Mouse (Mus musculus) embryonic facial prominence, embryonic 11.5 days (tissue): ENCODE results near the gene Meis2. TPM values are rescaled to one million over a fixed set of nuclear protein-coding genes. Genes with fewer than 3 reads are reported as not detected.

Source experiments
- ATAC-seq: fragments of 200-750 bp; cut with Nextera tagmentation; replicated peaks from 2 replicates; pipeline ENCODE4 v1.8.0; 2017; ENCODE audit warnings: low read depth; ENCODE audit not compliant: insufficient number of reproducible peaks, low FRiP score, low TSS enrichment
- DNase-seq: peaks from one replicate; pipeline ENCODE4 v3.0.0-alpha.2; 2015; ENCODE audit warnings: low spot score
- H3K27ac ChIP-seq: fragments of 300-500 bp; sonication (generic); replicated peaks from 2 replicates; pipeline ENCODE4 v1.5.1; 2014; ENCODE audit warnings: mild to moderate bottlenecking, low read depth, low read length, control low read depth
- H3K27me3 ChIP-seq: fragments of 300-500 bp; sonication (generic); 2 replicates; pipeline ENCODE4 v1.6.1; 2014; ENCODE audit warnings: mild to moderate bottlenecking, low read length, moderate library complexity, mixed read lengths; ENCODE audit not compliant: control insufficient read depth, insufficient read depth
- H3K36me3 ChIP-seq: fragments of 300-500 bp; sonication (generic); replicated peaks from 2 replicates; pipeline ENCODE4 v1.6.1; 2014; ENCODE audit warnings: low read depth, mild to moderate bottlenecking, low read length, moderate library complexity, mixed read lengths; ENCODE audit not compliant: control insufficient read depth, insufficient read depth
- H3K4me1 ChIP-seq: fragments of 300-500 bp; sonication (generic); 2 replicates; pipeline ENCODE4 v1.6.1; 2014; ENCODE audit warnings: low read length, mixed read lengths; ENCODE audit not compliant: control insufficient read depth, insufficient read depth
- H3K4me2 ChIP-seq: fragments of 300-500 bp; sonication (generic); 2 replicates; pipeline ENCODE4 v1.6.1; 2014; ENCODE audit warnings: low read depth, mild to moderate bottlenecking, control low read depth, low read length, moderate library complexity
- H3K4me3 ChIP-seq: fragments of 300-500 bp; sonication (generic); 2 replicates; pipeline ENCODE4 v1.5.1; 2014; ENCODE audit warnings: low read depth, low read length, control low read depth
- H3K9ac ChIP-seq: fragments of 300-500 bp; sonication (generic); replicated peaks from 2 replicates; pipeline ENCODE4 v1.6.1; 2014; ENCODE audit warnings: mild to moderate bottlenecking, control low read depth, low read length
- H3K9me3 ChIP-seq: fragments of 300-500 bp; sonication (generic); replicated peaks from 2 replicates; pipeline ENCODE4 v1.6.1; 2016; ENCODE audit warnings: mild to moderate bottlenecking, low read length, inconsistent platforms, mixed read lengths; ENCODE audit not compliant: control insufficient read depth
- WGBS: fragments of 180-500 bp; shearing (Covaris S2); extraction: QIAGEN DNeasy Blood & Tissue Kit; methylation state at CpG from one replicate; pipeline ENCODE4 v1.1.7; 2014; 5-methylcytosine and 5-hydroxymethylcytosine counted together
- polyA plus RNA-seq: library from polyadenylated mRNA; unstranded; fragments of >200 nt; fragmentation: Nextera tagmentation; extraction: Ambion mirVana; gene quantifications from 2 replicates; pipeline ENCODE4 v1.2.1, GENCODE M21; 2014

The Meis2 gene
- polyA plus RNA-seq, 1 experiment from 2014 or later = 65.3 TPM

- Histone ChIP-seq H3K27ac (no peak overlapping the region), H3K9ac (no peak overlapping the region), H3K4me2 (no peak overlapping the region), H3K9me3 (no peaks in the 10 kb centered on the region), H3K4me1 (no peaks in the 10 kb centered on the region), H3K4me3 (no peak overlapping the region), H3K27me3 (no peaks in the 10 kb centered on the region), H3K36me3 (no peaks in the 10 kb centered on the region)
- ATAC-seq = no peak
- no peak for DNase-seq
Measured at GRCm38 (mm10) chr2:116076752-116077480, 11.3 kb upstream of the Meis2 start.

- peak; percentile 85 for ATAC-seq
- 0% methylated on average over 23 of the region's 23 CpGs for WGBS
- Histone ChIP-seq H3K27ac (no peak overlapping the region), H3K4me1 (no peaks in the 10 kb centered on the region), H3K27me3 (no peaks in the 10 kb centered on the region), H3K4me2 (peak overlapping the region; percentile 60), H3K9ac (peak overlapping the region; percentile 50), H3K36me3 (no peaks in the 10 kb centered on the region), H3K9me3 (no peaks in the 10 kb centered on the region), H3K4me3 (peak overlapping the region; percentile 19)
- DNase-seq = peak; percentile 90
Measured at GRCm38 (mm10) chr2:116075902-116076301, 10.3 kb upstream of the Meis2 start.

DNA sequence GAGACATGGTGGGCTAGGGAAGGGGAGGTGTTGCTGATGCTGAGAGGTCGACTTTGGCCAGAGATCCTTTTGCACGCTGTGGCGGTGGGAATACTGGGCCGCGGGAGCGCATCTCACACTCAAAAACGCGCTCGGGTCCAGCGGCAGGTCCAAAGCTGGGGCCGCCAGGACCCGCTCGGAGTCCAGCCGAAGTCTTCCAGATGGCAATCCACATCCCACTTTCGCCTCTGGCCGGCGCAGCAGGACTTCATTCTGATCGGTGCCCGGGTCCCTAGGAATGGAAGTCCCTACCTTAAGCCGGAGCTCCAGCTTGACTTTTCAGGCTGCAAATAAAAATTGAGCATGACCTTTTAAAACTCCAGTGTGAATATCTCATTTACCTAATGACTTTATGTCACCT lies 9.8 kb upstream of the Meis2 start:
- ATAC-seq (0 out of 2 replicates have a peak, but pooled peaks have one; percentile 48), DNase-seq (peak; percentile 49)
- H3K4me1 ChIP-seq = no peaks in the 10 kb centered on the region
- 0% methylated on average over 20 of the region's 20 CpGs for WGBS
- H3K27me3 ChIP-seq = no peaks in the 10 kb centered on the region
- H3K4me2 ChIP-seq = peak overlapping the region; percentile 60
- H3K9me3 ChIP-seq = no peaks in the 10 kb centered on the region
- H3K4me3 ChIP-seq = peak overlapping the region; percentile 19
- H3K27ac ChIP-seq = no peak overlapping the region
- no peaks in the 10 kb centered on the region for H3K36me3 ChIP-seq
- H3K9ac ChIP-seq = peak overlapping the region; percentile 50

GRCm38 (mm10) chr2:116074726-116075440 lies 9.2 kb upstream of the Meis2 start:
- ATAC-seq = no peak
- 5% methylated on average over 17 of the region's 17 CpGs for WGBS
- H3K36me3 ChIP-seq = no peaks in the 10 kb centered on the region
- no peaks in the 10 kb centered on the region for H3K9me3 ChIP-seq
- H3K4me1 ChIP-seq = no peaks in the 10 kb centered on the region
- H3K9ac ChIP-seq = no peak overlapping the region
- DNase-seq = peak; percentile 4
- no peak overlapping the region for H3K27ac ChIP-seq
- H3K4me3 ChIP-seq = peak overlapping the region; percentile 19
- peak overlapping the region; percentile 60 for H3K4me2 ChIP-seq
- no peaks in the 10 kb centered on the region for H3K27me3 ChIP-seq

DNA sequence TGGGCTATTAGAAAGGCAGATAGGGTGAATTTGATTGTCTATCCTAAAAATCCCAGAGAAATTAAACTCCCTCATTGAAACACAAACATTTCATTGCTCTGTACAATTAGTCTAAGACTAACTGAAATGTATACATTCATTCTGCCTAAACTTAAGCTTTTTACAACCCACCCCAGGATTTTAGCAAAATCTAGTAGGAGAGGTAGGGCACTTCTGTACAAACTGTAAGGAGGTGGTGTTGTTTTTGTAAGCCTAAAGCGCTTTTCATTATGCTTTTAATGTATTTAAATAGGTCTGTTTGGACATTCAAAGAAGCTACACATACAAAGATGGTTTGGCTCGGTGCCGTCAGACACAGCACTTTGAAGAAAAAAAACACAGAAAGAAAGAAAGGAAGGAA lies 8.4 kb upstream of the Meis2 start:
- H3K36me3 ChIP-seq = no peaks in the 10 kb centered on the region
- no peaks in the 10 kb centered on the region for H3K27me3 ChIP-seq
- DNase-seq = no peak
- no peak overlapping the region for H3K27ac ChIP-seq
- H3K4me1 ChIP-seq = no peaks in the 10 kb centered on the region
- H3K9ac ChIP-seq = no peak overlapping the region
- H3K4me3 ChIP-seq = no peak overlapping the region
- no peak overlapping the region for H3K4me2 ChIP-seq
- H3K9me3 ChIP-seq = no peaks in the 10 kb centered on the region
- ATAC-seq = no peak
- WGBS = 10% methylated on average over 3 of the region's 3 CpGs

- H3K27me3 ChIP-seq = no peaks in the 10 kb centered on the region
- no peaks in the 10 kb centered on the region for H3K36me3 ChIP-seq
- H3K4me2 ChIP-seq = no peak overlapping the region
- DNase-seq = no peak
- H3K9ac ChIP-seq = no peak overlapping the region; the same call in 1 of the 2 replicates
- no peak overlapping the region for H3K4me3 ChIP-seq
- no peaks in the 10 kb centered on the region for H3K9me3 ChIP-seq
- ATAC-seq = no peak
- no peak overlapping the region for H3K27ac ChIP-seq
- H3K4me1 ChIP-seq = no peaks in the 10 kb centered on the region
- WGBS = 12% methylated on average over 9 of the region's 9 CpGs
Measured at GRCm38 (mm10) chr2:116073311-116073904, 7.8 kb upstream of the Meis2 start.

DNA sequence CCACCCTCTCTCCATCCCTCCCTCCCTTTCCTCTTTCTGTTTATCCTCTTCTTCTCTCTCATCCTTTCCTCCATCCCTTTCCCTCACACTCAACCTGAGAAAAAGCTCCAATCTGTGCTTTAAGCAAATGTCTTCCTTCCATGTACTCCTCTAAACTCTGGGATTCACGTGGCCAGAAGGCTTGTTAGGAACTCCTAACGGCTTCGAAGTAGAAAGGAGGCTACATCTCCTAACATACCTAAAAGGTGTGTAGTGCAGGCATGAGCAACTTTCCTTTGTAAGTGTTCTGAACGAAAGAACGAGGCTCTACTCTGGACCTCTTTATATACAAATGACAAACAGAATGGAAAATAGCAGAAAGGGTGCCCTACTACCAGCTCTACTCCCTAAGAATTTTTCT lies 7.1 kb upstream of the Meis2 start:
- Histone ChIP-seq H3K4me1 (no peaks in the 10 kb centered on the region), H3K4me3 (peak overlapping the region; percentile 76; the same call in 1 of the 2 replicates), H3K27ac (no peak overlapping the region), H3K4me2 (peak overlapping the region; percentile 59), H3K9ac (peak overlapping the region; percentile 51), H3K27me3 (no peaks in the 10 kb centered on the region), H3K9me3 (no peaks in the 10 kb centered on the region), H3K36me3 (no peaks in the 10 kb centered on the region)
- ATAC-seq = no peak
- DNase-seq = peak; percentile 21
- WGBS = 3% methylated on average over 5 of the region's 5 CpGs

DNA sequence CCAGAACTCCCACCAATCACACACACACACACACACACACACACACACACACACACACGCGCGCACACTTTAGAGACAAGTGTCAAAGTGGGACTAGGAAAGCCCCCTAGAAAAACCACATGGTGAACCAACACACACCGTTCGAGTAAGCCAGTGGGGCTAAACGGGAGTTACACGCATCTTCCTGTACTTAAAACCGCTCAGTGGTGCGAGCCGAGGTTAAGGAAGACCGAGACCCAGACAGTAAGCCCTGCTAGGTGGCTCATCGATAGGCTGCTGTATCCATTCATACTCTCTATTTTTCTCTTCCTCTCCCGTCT lies 6.6 kb upstream of the Meis2 start:
- Histone ChIP-seq H3K4me1 (no peaks in the 10 kb centered on the region), H3K9me3 (no peaks in the 10 kb centered on the region), H3K9ac (peak overlapping the region; percentile 51), H3K4me2 (peak overlapping the region; percentile 59), H3K27ac (no peak overlapping the region), H3K36me3 (no peaks in the 10 kb centered on the region), H3K27me3 (no peaks in the 10 kb centered on the region), H3K4me3 (peak overlapping the region; percentile 76)
- under 1% methylated on average over 13 of the region's 13 CpGs for WGBS
- DNase-seq (peak; percentile 27), ATAC-seq (no peak)
